Mouse (Mus musculus): ENCODE results near the gene Gpr156.
"Not testable (repeated sequence)": the region's sequence is repeated elsewhere in the genome, so short reads cannot be mapped to it uniquely, and the experiment has no call there.

DNA sequence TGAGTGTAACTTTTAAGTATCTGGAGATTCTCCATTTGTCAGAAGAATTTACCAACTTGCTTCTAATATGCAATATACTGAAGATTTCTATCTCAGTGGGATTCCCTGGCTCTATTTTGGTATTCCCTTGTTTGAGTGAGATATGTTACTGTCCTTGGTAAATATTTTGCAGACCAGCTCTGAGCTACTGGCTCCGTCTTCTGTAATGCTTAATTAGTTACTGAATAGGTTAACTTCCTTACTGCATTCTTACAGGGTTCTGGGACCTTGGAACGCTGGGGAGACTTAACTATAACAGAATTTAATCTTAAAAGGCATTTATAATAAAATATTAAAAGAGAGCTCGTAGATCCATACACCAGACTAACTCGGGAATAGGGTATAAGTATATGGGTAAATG is 121.8 kb downstream of the Gpr156 start:
- not testable (repeated sequence) for TF ChIP-seq USF2 (conservative IDR thresholded peaks at IDR 0.05; ENCODE audit: low read depth, low read length); SIN3A (IDR thresholded peaks at IDR 0.05; ENCODE audit: low read length); ELF1 (IDR thresholded peaks at IDR 0.05; ENCODE audit: low read depth, low read length); CTCF (conservative IDR thresholded peaks at IDR 0.05 in 1 of 2, IDR thresholded peaks at IDR 0.05 in 1 of 2; ENCODE audit: low read depth in 2 of 2, low read length in 2 of 2); POLR2AphosphoS2 (IDR thresholded peaks at IDR 0.05; ENCODE audit: low read depth, low read length); MAX (IDR thresholded peaks at IDR 0.05; ENCODE audit: low read length); MAFK (IDR thresholded peaks at IDR 0.05; ENCODE audit: insufficient replicate concordance, low read length); TCF12 (IDR thresholded peaks at IDR 0.05; ENCODE audit: low read depth, low read length)

Measured in CH12.LX (cell line).